Mouse (Mus musculus): ENCODE measurements around the gene Msi2.

Gene Msi2

DNA sequence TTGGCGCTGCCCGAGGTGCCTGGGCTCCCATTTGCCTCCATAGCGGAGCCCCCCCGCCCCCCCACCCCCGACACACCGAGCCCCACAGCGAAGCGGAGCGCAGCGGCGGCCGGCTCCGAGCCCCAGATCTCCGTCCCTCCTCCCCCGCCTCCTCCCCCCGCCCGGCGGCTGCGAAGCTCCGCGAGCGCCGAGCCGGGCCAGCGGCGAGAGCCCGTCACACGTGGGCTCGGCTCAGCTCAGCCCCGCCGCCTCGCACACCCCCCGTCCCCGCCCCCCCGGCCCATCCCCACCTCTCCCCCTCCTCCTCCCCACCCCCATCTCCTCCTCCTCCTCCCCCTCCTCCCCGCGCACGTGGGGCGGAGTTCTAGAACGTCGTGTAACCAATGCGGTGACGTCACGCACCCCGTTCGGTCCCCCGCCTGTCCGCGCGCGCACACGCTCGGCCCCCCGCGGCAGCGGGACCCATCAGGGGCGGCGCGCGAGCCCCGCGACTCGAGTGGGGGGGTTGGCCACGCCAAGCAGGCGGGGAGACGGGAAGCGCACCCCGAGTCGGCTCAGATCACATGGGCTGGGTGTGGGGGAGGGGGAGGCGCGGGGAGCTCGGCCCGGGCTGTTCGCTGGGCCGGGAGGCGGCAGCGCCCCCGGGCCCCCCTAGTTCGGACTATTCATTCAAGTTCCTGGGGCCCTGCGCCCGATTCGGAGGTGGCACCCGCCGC is at the start of gene Msi2:
Gene Msi2 (minus strand): TSS at position 464 of the 716 bp plus-strand sequence.
- peak; percentile 87 for DNase-seq (ENCODE audit: low read depth, low spot score)

DNA sequence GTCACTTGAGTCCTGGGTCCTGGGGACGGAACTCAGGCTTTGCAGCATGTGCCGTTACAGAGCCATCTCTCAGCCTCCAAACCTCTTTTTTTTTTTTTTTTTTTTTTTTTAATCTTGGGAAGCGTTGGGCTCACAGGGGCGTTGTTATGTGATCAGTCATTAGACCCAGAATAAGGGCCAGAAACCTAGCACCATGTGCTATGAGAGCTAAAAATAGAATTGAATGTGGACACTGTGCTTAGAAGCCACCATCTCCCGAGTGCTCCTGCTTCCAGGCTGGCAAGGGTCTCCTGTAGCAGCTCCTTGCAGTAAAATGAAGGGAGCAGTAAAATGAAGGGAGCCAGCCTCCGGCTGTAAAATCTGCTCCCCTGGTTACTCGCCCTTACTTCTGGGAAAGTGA is 47.3 kb upstream of the Msi2 start:
- no peak for DNase-seq (ENCODE audit: low read depth, low spot score)

DNA sequence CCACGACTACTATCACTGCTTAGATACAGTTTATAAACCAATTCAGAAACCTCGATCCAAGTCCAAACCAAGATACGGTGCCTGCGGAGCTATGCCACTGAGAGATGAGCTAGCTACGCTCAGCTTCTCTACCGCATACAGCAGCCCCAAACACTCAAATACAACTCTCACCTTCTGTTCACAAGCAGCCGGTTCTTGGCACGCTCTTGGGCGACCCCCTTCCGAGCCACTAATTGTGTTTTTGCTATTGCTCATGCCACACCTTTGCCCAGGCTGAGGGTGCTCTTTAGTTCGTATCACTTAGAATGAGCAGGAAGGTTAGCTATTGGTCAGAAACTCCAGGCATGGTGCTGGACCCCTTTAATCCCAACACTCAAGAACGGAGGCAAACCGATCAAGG is 45.1 kb upstream of the Msi2 start:
- DNase-seq (ENCODE audit: low read depth, low spot score): no peak

DNA sequence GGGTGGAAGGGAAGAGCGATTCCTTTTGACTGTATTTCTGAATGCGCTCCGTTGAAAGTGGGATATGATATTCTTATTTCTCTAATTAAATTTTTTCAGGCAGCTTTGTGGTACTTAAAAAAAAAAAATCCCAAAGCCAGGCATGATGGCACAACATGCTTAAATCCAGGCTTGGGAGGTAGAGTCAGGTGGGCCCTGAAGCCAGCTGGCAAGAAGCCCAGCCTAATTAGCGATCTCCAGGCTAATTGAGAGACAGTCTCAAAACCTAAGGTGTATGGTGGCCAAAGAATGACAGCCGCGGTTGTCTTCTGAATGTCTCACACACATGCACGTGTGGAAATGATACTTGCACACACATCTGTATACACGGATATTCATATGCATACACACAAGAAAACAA is 41.2 kb upstream of the Msi2 start:
- DNase-seq (ENCODE audit: low read depth, low spot score): no peak

GRCm38 (mm10) chr11:88758402-88758801 is 40.1 kb upstream of the Msi2 start:
- DNase-seq (ENCODE audit: low read depth, low spot score): no peak

DNA sequence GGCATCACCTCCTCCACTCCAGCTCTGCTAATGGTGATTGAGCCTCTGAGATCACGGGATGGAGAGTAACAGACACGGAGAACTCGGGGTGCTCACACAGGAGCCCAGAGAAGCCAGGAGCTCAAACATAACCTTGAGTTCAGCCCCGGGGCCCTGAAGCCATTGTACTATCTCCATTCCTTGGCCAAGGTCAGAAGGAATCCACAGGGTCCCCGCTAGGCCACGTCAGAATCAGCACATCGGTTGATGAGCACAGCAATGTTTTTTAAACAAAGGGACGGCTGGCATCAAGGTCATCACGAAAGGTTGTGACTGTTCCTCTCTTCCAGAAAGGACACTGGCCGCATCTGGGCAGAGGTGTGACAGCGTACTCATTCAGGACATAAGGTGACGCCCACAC is 27.0 kb upstream of the Msi2 start:
- DNase-seq (ENCODE audit: low read depth, low spot score): no peak

DNA sequence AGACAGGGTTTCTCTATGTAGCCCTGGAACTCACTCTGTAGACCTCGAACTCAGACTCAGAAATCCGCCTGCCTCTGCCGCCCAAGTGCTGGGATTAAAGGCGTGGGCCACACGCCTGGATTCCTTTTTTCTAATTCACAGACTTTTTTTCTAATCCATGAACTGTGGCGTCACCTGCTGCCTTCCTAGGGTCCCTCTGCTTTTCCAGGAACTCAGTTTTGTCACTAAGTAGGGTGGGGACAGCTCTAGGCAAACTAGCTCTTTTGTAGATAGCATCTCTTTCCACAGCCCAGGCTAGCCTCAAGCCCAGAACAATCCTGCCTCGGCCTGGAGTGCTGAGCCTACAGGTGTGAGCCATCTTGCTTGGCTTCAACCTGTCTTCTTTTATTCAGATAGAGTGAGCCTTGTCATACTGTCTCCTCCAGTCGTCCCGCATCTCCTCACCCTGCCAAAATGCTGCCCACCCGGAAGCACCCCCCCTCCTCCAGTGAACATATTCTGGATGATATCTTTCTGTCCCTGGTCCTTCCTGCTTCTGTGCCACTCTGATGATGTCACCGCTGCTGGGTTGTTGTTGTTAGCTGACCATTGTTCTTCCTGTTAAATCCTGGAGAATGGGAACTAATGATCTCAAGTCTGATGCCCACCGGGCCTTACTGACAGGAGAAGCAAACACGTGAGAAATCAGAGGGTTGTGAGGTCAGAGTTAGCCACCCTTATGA is 21.4 kb upstream of the Msi2 start:
- no peak for DNase-seq (ENCODE audit: low read depth, low spot score)

DNA sequence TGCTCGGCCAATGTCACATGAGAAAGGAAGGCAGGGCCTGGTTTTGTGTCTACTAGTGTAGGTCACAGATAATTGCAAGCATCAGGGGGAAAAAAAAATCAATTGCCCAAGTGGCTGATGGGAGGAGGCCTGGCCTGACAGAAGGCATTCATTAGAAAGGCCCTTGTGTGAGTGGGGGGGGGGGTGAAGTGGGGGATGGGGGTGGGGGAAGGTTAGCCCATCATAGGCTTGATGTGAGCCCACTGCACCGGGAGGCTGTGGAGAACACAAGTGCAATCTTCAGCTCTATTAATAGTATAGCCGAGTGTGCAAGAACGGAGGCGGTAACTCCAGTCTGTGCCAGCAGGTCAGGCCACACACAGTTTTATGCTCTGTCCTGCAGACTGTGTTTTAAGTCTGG is 11.1 kb upstream of the Msi2 start:
- no peak for DNase-seq (ENCODE audit: low read depth, low spot score)

- no peak for DNase-seq (ENCODE audit: low read depth, low spot score)
Observed at GRCm38 (mm10) chr11:88728508-88728890, 10.2 kb upstream of the Msi2 start.

DNA sequence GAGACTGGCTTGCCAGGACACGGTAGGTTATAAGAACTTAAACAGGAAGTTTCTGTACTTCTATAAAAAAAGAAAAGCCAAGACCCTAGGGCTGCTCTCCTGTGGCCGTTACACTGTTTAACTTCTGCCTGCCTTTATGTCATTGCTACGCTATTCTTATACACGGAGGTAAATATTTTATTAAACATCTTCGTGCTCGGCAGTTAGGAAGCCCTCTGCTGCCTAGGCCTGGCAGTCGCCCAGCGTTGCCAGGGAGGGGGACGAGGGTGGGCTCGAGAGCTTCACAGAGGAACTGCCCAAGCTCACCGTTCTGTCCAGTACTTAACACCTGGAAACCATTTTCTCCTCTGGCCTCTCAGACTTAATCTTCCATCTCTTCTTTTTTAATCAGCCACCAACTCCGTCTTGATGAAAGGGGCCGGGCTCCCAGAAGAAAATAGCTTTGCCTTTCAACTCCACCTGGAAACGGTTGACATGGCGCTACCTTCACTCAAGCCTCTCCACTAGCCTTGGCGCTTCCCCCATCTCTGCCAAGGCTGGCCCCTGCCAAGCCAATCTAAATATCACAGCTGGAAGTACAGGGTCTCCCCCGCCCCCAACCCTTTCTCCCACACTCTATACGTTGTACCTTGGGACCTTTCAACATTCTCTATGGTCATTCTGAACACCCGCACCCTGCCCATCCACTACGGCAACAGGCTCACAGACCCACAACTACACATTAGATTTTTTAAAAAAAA is 9.6 kb upstream of the Msi2 start:
- DNase-seq (ENCODE audit: low read depth, low spot score): no peak

- no peak for DNase-seq (ENCODE audit: low read depth, low spot score)
Observed at GRCm38 (mm10) chr11:88721144-88721636, 2.9 kb upstream of the Msi2 start.

GRCm38 (mm10) chr11:88720261-88721143 is 2.2 kb upstream of the Msi2 start:
- DNase-seq (ENCODE audit: low read depth, low spot score): no peak

- no peak for DNase-seq (ENCODE audit: low read depth, low spot score)
Observed at GRCm38 (mm10) chr11:88719601-88720000, 1.3 kb upstream of the Msi2 start.

- no peak for DNase-seq (ENCODE audit: low read depth, low spot score)
Observed at GRCm38 (mm10) chr11:88718766-88719595, 668 bp upstream of the Msi2 start.

DNA sequence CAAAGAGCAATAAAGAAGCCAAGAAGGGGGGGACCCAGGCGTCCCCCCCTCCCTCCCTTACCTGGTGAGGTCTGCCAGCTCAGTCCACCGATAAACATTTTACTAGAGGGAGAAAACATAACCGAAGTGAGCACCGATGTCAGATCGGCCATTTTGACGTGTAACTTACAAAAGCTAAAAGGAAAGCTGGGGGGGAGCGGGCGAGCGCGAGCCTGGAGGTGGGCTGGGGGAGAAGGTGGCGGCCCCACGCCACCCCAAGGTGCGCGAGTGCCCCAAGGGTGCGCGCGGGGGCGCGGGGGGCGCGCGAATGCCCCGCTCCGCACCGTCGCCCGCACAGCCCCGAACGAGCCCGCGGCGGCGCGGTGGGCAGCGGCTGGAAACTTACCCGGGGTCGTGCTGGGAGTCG is 666 bp downstream of the Msi2 start:
- no peak for DNase-seq (ENCODE audit: low read depth, low spot score)

- no peak for DNase-seq (ENCODE audit: low read depth, low spot score)
Observed at GRCm38 (mm10) chr11:88717016-88717643, 1.2 kb downstream of the Msi2 start.

GRCm38 (mm10) chr11:88716061-88716994 is 2.0 kb downstream of the Msi2 start:
- DNase-seq (ENCODE audit: low read depth, low spot score): no peak

DNA sequence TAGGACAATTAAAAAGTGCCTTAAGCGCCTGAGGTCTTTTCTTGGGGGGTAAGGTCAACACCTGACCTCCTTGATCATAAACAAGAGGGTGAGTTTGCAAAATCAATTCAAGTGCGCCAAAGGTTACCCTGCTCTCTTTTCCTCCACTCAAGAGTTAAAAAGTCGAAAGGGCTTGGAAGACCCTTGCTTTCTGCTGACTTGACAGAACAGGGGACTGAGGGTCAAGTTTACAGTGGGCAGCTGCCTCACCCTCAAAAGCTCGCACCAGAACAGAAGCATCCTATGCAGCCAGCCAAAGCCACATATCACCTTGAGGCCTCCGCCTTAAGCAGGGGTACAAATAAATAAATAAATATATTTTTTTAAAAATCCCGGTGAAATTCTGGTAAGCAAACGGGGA is 3.0 kb downstream of the Msi2 start:
- DNase-seq (ENCODE audit: low read depth, low spot score): no peak

- DNase-seq (ENCODE audit: low read depth, low spot score): no peak
Observed at GRCm38 (mm10) chr11:88714127-88714526, 4.2 kb downstream of the Msi2 start.

All from brain, embryonic 18.5 days (tissue).